8 mouse cellular contexts compared by ENCODE assay signal in genomic region chr12:69361919-69362318, GRCm38 (mm10). TPM values are rescaled to one million over a fixed set of nuclear protein-coding genes. Genes with fewer than 3 reads are reported as not detected.
DNase-seq lines count a peak whose midpoint lies in the region; ATAC-seq and TF ChIP-seq lines count a peak whose summit lies in the region.

No protein-coding gene starts in this region.

- peak overlapping the region; percentile 93 for H3K27ac ChIP-seq in heart, embryonic 11.5 days (ENCODE audit: low read depth, low read length)
- peak overlapping the region; percentile 93 for H3K27ac ChIP-seq in CH12.LX (ENCODE audit: insufficient read depth, low read depth)
- H3K27ac ChIP-seq in forebrain, embryonic 15.5 days (replicated peaks): peak overlapping the region; percentile 94
- H3K27ac ChIP-seq in liver, embryonic 16.5 days (ENCODE audit: low read length): peak overlapping the region; percentile 96

- 6% methylated on average over 10 of the region's 10 CpGs for WGBS in heart, embryonic 11.5 days (ENCODE audit: insufficient replicate concordance)
- WGBS in forebrain, embryonic 15.5 days: 6% methylated on average over 10 of the region's 10 CpGs
- 3% methylated on average over 10 of the region's 10 CpGs for WGBS in liver, embryonic 16.5 days (ENCODE audit: insufficient replicate concordance)

- intact Hi-C loops in heart, postnatal 36 days (cut with DNase I): loop anchor here (2.0 kb wide), 1 partner anchor 321 kb away; no protein-coding TSS in a partner anchor

- no peak for TF ChIP-seq POLR2A in CH12.LX (IDR thresholded peaks at IDR 0.05; ENCODE audit: low read depth, low read length)

- no peak for TF ChIP-seq CTCF in CH12.LX (conservative IDR thresholded peaks at IDR 0.05 in 1 of 2, IDR thresholded peaks at IDR 0.05 in 1 of 2; ENCODE audit: low read depth in 2 of 2, low read length in 2 of 2)

- H3K9ac ChIP-seq in heart, embryonic 11.5 days (ENCODE audit: low read depth, low read length): peak overlapping the region; percentile 82
- peak overlapping the region; percentile 86 for H3K9ac ChIP-seq in CH12.LX (ENCODE audit: insufficient read depth, low read depth)
- H3K9ac ChIP-seq in forebrain, embryonic 15.5 days (replicated peaks): peak overlapping the region; percentile 69
- peak overlapping the region; percentile 79 for H3K9ac ChIP-seq in liver, embryonic 16.5 days (ENCODE audit: low read depth, low read length)

- peak overlapping the region; percentile 63 for H3K4me3 ChIP-seq in heart, embryonic 11.5 days (ENCODE audit: low read depth, low read length)
- H3K4me3 ChIP-seq in CH12.LX (replicated peaks in 1 of 3; ENCODE audit: low read depth in 2 of 3, low read length in 2 of 3, poor library complexity in 1 of 3): peak overlapping the region; percentile 58 to 66 (median 63)
- peak overlapping the region; percentile 60 for H3K4me3 ChIP-seq in forebrain, embryonic 15.5 days
- peak overlapping the region; percentile 72 for H3K4me3 ChIP-seq in liver, embryonic 16.5 days (ENCODE audit: low read depth, low read length)

- 0 out of 2 replicates have a peak, but pooled peaks cover 7% of the 10 kb centered on the region for H3K4me1 ChIP-seq in heart, embryonic 11.5 days (ENCODE audit: control insufficient read depth, insufficient read depth, low read length)
- peaks cover 0 to 23% of the 10 kb centered on the region in 2 experiments; a peak in 2 of 4 replicates for H3K4me1 ChIP-seq in CH12.LX (ENCODE audit: control insufficient read depth in 1 of 2, insufficient read depth in 2 of 2)
- peaks cover 19% of the 10 kb centered on the region for H3K4me1 ChIP-seq in forebrain, embryonic 15.5 days
- H3K4me1 ChIP-seq in liver, embryonic 16.5 days (ENCODE audit: control insufficient read depth, low read depth, low read length): peaks cover 26% of the 10 kb centered on the region

- no peaks in the 10 kb centered on the region for H3K9me3 ChIP-seq in heart, embryonic 11.5 days (replicated peaks; ENCODE audit: control insufficient read depth, low read length)
- no peaks in the 10 kb centered on the region for H3K9me3 ChIP-seq in CH12.LX (replicated peaks; ENCODE audit: low read length)
- no peaks in the 10 kb centered on the region for H3K9me3 ChIP-seq in forebrain, embryonic 15.5 days
- H3K9me3 ChIP-seq in liver, embryonic 16.5 days (replicated peaks; ENCODE audit: control insufficient read depth, low read length): no peaks in the 10 kb centered on the region

- H3K79me2 ChIP-seq in CH12.LX (replicated peaks; ENCODE audit: control insufficient read depth, extremely low read depth, insufficient read depth, poor library complexity, severe bottlenecking): peaks cover 2% of the 10 kb centered on the region; the same call in 1 of the 2 replicates

- TF ChIP-seq RAD21 in CH12.LX (IDR thresholded peaks at IDR 0.05; ENCODE audit: low read depth, low read length): no peak

- no peak for DNase-seq in heart, postnatal 36 days
- no peak for DNase-seq in CH12.LX (ENCODE audit: extremely low read depth)
- no peak for DNase-seq in left cerebral cortex, adult 9 months (ENCODE audit: low spot score in 2 of 2)
- no peak for DNase-seq in right cerebral cortex, adult 2 months (ENCODE audit: low spot score in 2 of 2)

- peak overlapping the region; percentile 71 for H3K4me2 ChIP-seq in heart, embryonic 11.5 days
- H3K4me2 ChIP-seq in CH12.LX (ENCODE audit: insufficient read depth, low read depth, poor library complexity, severe bottlenecking): peak overlapping the region; percentile 45
- peak overlapping the region; percentile 68 for H3K4me2 ChIP-seq in forebrain, embryonic 15.5 days (replicated peaks)
- H3K4me2 ChIP-seq in liver, embryonic 16.5 days (ENCODE audit: low read depth, low read length): peak overlapping the region; percentile 94

- no peaks in the 10 kb centered on the region for H3K36me3 ChIP-seq in heart, embryonic 11.5 days (ENCODE audit: control insufficient read depth, insufficient read depth, low read length)
- no peaks in the 10 kb centered on the region for H3K36me3 ChIP-seq in CH12.LX (replicated peaks in 1 of 2; ENCODE audit: control insufficient read depth in 1 of 2, insufficient read depth in 1 of 2, low read length in 1 of 2)
- H3K36me3 ChIP-seq in forebrain, embryonic 15.5 days: no peaks in the 10 kb centered on the region
- no peaks in the 10 kb centered on the region for H3K36me3 ChIP-seq in liver, embryonic 16.5 days (ENCODE audit: control insufficient read depth, insufficient read depth)

- in situ Hi-C loops in CH12.LX (cut with MboI; ENCODE audit: low pct_ligation_motif_present, low pct_unique_long_range_greater_than_20kb, low sequenced_read_pairs): no loop called here

- ATAC-seq in heart, embryonic 11.5 days (replicated peaks; ENCODE audit: insufficient number of reproducible peaks, low FRiP score, low TSS enrichment): no peak
- ATAC-seq in forebrain, embryonic 15.5 days (replicated peaks): no peak
- ATAC-seq in liver, embryonic 16.5 days (ENCODE audit: low read depth): no peak
- ATAC-seq in inflammation-experienced regulatory T-cells, adult 6 months: no peak

- no peaks in the 10 kb centered on the region for H3K27me3 ChIP-seq in heart, embryonic 11.5 days (ENCODE audit: control insufficient read depth, insufficient read depth, low read length)
- no peaks in the 10 kb centered on the region for H3K27me3 ChIP-seq in CH12.LX (replicated peaks)
- no peaks in the 10 kb centered on the region for H3K27me3 ChIP-seq in forebrain, embryonic 15.5 days
- no peaks in the 10 kb centered on the region for H3K27me3 ChIP-seq in liver, embryonic 16.5 days (ENCODE audit: control insufficient read depth, insufficient read depth, low read depth, low read length)

- dilution Hi-C loops in CH12.LX (cut with MboI; ENCODE audit: extremely low pct_ligation_motif_present, extremely low pct_unique_long_range_greater_than_20kb, low sequenced_read_pairs): no loop called here

- no peak for TF ChIP-seq EP300 in CH12.LX (IDR thresholded peaks at IDR 0.05; ENCODE audit: low read length)

TF ChIP-seq in CH12.LX, 34 proteins besides CTCF, POLR2A, EP300 and RAD21:
- TF ChIP-seq JUND (conservative IDR thresholded peaks at IDR 0.05; ENCODE audit: low read depth, low read length): no peak
- TF ChIP-seq SMC3 (IDR thresholded peaks at IDR 0.05; ENCODE audit: low read depth, low read length): peak; percentile 1
- TF ChIP-seq CHD1 (IDR thresholded peaks at IDR 0.05; ENCODE audit: low read depth, low read length): peak; percentile 91; the same call in 1 of the 2 replicates

RNA-seq across cellular contexts. Expression of gene Nemf, which starts 5.0 kb away (rescaled TPM):
- 62.1 and 69.9 TPM in 2 replicates for polyA plus RNA-seq in heart, embryonic 11.5 days (2014; fragmentation: Nextera tagmentation; extraction: Ambion mirVana)
- total RNA-seq in heart, postnatal 36 days (2021): 10 to 100 TPM; 22.3 to 24.1 TPM
- total RNA-seq in CH12.LX (2012; rRNA removed) (34.3 and 37.5 TPM in 2 replicates), CH12.LX (2014; rRNA removed) (56.6 and 71.0 TPM in 2 replicates)
- polyA plus RNA-seq in CH12.LX (2012; ENCODE audit: insufficient read length, low read depth): 44.9 and 54.7 TPM in 2 replicates
- 91.3 and 91.8 TPM in 2 replicates for polyA plus RNA-seq in forebrain, embryonic 15.5 days (2015; fragmentation: Nextera tagmentation; extraction: Ambion mirVana)
- polyA plus RNA-seq in liver, embryonic 16.5 days (2015; fragmentation: Nextera tagmentation; extraction: Ambion mirVana): 33.7 and 34.2 TPM in 2 replicates
- 100 to 1,000 TPM; 135 to 198 (median 180) TPM for polyA plus RNA-seq in inflammation-experienced regulatory T-cells, adult 6 months (2017; shearing (Covaris generic))

RNA-seq across cellular contexts. Expression of gene Arf6, which starts 10.0 kb away (rescaled TPM):
- polyA plus RNA-seq in heart, embryonic 11.5 days (2014; fragmentation: Nextera tagmentation; extraction: Ambion mirVana): 38.0 and 41.6 TPM in 2 replicates
- total RNA-seq in heart, postnatal 36 days (2021): 10 to 100 TPM; 37.2 to 39.8 TPM
- total RNA-seq in CH12.LX (2012; rRNA removed) (273 and 312 TPM in 2 replicates), CH12.LX (2014; rRNA removed) (308 and 375 TPM in 2 replicates)
- 224 and 258 TPM in 2 replicates for polyA plus RNA-seq in CH12.LX (2012; ENCODE audit: insufficient read length, low read depth)
- polyA plus RNA-seq in forebrain, embryonic 15.5 days (2015; fragmentation: Nextera tagmentation; extraction: Ambion mirVana): 32.1 and 33.0 TPM in 2 replicates
- polyA plus RNA-seq in liver, embryonic 16.5 days (2015; fragmentation: Nextera tagmentation; extraction: Ambion mirVana): 21.8 TPM in 2 replicates
- 10 to 100 TPM; 40.5 to 93.3 (median 88.9) TPM for polyA plus RNA-seq in inflammation-experienced regulatory T-cells, adult 6 months (2017; shearing (Covaris generic))

RNA-seq across cellular contexts. Expression of gene Gm9887, which starts 10.3 kb away (rescaled TPM):
- 1.3 and 1.5 TPM in 2 replicates for polyA plus RNA-seq in heart, embryonic 11.5 days (2014; fragmentation: Nextera tagmentation; extraction: Ambion mirVana)
- total RNA-seq in heart, postnatal 36 days (2021): not detected
- total RNA-seq in CH12.LX (2012; rRNA removed) (4.3 TPM in 2 replicates), CH12.LX (2014; rRNA removed) (not detected in 2 replicates)
- 3.4 and 4.3 TPM in 2 replicates for polyA plus RNA-seq in CH12.LX (2012; ENCODE audit: insufficient read length, low read depth)
- 1.0 and 1.1 TPM in 2 replicates for polyA plus RNA-seq in forebrain, embryonic 15.5 days (2015; fragmentation: Nextera tagmentation; extraction: Ambion mirVana)
- polyA plus RNA-seq in liver, embryonic 16.5 days (2015; fragmentation: Nextera tagmentation; extraction: Ambion mirVana): 0.32 and 1.1 TPM in 2 replicates
- not detected for polyA plus RNA-seq in inflammation-experienced regulatory T-cells, adult 6 months (2017; shearing (Covaris generic))
